Mouse (Mus musculus) thymus, postnatal 10 days (tissue): Measurements from ENCODE around the gene Bmpr2.

Experiments used
- DNase-seq, 2 experiments: peaks; one replicate each; pipeline ENCODE4 v3.0.0; 2021; ENCODE audit warnings: low spot score in 2 of 2

The Bmpr2 gene

DNA sequence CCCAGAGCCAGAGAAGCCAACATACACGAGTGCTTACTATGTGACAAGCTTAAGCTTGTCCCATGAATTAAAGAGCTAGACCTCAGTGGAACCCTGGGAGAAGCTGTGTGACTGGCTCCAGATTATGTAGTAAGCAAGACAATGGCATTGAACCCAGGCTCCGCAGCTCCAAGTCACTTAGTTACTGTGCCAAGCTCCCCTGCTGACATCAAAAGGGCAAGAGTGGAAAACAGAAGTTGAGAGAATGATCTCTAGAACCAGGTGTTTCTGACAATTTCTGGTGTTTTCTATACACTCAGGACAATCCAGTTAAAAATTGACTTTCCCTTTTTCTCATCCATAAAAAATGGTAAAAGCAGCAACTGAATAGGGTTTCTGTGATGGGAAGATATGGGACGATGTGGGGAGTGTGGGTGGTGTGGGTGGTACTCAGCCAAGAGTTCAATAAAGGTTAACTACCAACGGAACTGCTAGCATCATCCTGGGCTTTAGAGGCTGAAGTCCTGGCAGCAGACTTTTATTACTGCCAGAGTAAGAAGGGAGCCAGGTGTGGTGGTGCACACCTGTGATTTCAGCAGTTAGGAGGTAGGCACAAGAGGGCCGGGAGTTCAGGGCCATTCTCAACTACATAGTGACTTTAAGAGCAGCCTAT is 134.1 kb downstream of the Bmpr2 start:
- no peak for DNase-seq

DNA sequence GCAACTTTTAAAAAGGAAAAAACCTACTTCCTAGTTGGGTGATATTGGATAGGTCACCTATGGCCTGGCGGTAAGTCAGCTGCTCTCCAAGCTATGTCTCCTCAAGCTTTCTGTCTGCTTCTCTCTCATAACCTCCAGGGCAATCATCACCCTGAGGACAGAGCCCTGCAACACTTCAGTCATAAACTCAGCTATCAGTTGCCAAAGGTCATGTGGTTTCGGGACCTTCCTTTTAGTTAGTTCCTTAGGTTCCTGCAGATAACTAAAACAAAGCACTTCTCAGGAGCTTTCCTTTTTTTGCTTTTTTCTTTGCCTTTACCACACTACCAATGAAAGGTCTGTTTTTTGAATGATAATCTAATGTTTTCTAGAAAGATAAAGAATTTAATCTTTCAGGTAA is 136.5 kb downstream of the Bmpr2 start:
- no peak for DNase-seq

DNA sequence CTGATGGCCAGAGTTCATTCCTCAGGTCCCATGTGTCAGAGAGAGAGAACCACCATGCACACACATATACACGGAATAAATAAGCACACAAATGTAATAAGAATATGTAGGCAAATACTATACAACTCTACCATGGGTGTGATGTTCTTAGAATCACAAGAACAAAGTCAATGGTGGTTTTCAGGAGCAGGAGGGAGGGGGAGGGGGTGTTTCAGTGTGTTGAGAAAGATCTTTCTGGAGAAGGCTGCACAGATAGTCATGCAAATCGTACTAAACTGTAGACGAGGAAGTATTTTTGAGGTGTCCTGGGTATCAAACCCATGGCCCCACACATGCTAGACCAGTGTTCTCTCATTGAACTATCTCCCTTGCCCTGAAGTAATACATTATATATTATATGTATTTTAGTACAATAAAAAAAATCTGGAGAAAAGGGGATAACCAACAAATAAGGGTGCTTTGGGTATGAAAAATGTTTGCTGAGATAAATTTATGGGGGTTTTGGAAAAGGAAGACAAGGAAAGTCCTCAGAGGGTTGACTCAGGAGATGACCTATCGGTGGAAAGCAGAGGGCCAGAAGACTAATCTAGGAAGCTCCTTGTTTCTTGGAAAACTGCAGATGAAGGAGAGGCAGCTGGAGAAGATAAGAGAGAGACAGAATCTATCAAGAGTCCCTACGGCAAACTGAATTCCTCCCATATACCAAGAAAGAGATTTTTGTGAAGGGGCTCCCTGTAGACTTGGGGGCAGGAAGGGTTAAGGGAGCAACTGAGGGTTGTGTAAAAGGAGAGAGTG is 138.1 kb downstream of the Bmpr2 start:
- DNase-seq: no peak

DNA sequence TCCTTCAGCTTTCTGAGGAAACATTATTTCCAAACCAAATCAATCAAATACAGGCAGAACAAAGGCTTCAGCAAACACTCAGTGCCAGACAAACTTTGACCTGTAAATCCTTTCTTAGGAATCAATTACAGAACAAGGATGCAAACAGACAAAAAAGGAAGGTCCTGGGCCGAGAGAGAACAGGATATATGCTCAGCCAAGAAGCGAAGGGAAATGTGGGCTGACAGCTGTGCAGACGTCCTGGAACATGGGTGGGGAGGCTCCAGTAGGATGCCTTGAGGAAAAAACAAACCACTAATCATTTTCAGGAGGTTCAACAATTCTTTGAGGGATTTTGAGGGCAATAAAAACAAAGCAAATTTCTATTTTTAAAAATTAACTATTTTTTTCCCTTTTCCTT is 139.4 kb downstream of the Bmpr2 start:
- DNase-seq: no peak

DNA sequence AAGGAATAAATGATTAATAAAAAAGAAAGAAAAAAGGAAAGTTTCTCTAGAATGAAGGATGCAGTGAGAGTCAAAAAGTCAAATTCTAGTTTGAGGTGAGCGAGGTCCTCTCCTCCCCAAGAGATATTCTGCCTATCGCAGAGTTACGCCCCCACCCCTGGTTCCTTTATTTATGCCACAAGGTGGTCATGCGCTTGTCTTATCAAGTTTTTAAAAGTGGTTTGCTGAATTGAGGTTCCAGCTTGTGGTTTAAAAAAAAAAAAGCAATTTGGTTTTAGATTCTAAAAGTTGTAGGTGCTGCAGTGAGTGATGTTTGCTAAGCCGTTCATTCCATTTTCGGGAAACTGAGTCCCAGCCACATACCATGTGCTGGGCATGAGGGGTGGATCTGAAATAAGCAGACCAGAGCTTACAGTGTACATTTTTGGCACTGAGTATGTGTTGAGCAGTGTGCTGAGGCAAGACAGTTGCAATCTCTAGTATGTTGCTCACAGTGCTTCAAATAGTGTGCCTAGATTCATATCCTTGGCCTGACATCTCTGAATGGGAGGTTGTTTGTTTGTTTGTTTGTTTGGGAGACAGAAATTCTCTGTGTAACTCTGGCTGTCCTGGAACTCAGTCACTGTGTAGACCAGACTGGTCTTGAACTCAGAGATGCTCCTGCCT is 141.6 kb downstream of the Bmpr2 start:
- no peak for DNase-seq

DNA sequence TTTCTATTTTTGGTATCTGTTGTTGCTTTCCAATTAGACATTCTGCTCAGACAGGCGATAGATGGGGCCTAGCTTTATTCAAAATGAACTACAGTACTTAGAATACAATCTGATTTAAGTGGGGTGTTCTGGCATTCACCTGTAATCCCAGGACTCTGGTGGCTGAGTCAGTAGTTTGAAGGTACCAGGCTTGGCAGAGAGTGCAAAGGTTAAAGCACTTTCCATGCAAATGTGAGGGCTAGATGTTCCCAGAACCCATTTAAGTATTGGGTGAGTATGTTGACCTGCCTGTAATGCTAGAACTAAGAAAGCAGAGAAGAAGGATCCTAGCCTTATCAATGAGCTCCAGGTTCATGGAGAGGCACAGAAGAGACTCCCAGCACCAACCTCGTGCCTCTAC is 142.7 kb downstream of the Bmpr2 start:
- no peak for DNase-seq

DNA sequence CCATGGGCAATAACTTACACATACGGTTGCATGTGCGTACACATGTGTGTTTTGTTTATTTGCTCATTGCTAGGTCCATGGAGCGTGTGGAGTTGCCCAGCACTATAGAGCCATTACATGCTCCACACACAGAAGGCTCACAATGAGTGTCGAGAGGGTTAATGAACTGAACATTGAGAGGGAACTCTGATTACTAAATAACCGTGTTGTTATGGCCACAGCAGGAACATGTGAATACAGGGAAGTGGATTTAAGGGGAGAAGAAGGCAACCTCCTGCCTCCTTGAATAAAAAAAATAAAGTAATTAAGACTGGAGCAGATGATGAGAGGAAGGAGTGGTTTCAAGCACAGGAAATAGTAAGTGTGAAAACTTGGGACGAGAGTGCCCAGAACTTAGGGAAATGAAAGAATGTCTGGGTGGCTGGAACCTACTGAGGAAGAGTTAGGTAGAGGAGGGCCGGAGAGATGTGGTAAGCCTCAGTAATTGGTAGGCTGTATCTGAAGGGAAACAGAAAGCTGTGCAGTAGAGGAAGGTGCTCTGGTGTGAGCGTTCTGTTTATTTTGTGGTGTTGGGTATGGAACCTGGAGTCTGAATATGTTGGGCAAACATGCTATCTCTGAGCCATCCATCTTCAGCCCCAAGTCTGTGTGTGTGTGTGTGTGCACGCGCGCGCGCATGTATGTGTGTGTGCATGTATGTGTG is 143.8 kb downstream of the Bmpr2 start:
- DNase-seq: no peak

DNA sequence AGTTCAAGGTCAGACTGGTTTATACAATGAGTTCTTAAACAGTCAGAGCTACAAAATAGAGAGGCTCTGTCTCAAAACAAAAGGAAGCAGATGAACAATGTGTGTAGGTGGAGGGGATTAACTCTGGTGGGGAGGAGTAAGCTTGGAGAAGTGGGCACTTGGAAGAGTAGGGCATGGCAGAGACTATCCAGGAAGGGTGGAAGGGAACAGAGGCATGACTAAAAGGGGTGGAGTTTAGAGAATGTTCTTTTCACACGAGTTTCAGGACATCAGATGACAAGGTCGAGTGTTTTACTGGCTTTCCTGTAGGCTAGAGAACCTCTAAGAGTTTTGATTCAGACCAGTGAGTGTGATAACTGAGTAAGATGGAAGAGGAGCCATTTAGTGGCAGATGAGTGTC is 144.5 kb downstream of the Bmpr2 start:
- DNase-seq: no peak

DNA sequence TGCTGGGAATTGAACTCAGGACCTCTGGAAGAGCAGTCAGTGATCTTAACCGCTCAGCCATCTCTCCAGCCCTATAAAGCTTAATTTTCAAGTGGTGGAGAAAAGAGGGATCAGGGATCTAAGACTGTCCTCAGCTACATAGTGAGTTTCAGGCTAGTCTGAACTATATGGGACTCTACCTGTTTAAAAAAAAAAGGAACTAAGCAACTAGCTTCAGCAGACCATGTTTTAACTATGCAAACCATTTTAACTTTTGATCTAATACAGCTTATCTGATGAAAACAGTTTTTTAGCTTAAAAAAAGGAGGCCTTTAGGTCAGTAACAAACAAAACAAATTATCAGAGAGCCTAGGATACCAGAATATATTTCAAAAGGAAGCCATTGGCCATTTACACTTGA is 147.7 kb downstream of the Bmpr2 start:
- DNase-seq: no peak

DNA sequence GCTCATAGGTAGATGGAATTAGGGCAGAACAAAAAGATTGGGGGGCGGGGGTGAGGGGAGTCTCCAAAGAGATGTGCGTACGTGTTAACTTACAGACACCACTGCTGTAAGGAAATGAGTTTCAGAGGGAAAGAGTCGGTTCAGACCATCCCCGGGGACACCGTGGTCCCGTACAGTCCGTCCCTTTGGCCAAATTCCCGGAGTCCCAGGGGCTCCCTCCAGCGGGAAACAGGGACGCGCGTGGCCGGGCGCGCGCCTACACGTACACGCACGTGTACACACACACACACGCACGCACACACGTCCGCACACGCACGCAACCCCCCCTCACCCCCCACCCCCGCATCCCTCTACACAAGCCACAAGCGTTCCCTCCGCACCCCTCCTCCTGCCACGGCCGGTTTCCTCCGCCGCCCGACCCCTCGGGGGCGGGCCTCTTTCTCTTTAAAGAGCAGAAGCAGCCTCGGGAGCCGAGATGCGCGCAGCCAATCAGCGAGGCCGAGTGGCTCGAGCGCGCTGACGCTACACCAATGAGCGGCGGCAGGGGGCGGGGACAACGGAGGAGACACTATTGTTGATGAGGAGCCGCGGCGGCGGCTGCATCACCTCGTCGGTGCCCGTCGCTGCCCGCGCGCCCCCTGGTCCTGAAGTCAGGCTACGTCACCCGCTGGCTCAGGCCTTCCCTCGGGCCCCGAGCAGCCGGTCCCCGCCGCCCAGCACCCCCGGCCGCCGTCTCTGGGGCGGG is 149.4 kb downstream of the Bmpr2 start, which contains the start of gene Fam117b:
Gene Fam117b, plus strand, starts transcription at position 594 of the 745 bp plus-strand sequence.
- peak; percentile 97 to 99 for DNase-seq

DNA sequence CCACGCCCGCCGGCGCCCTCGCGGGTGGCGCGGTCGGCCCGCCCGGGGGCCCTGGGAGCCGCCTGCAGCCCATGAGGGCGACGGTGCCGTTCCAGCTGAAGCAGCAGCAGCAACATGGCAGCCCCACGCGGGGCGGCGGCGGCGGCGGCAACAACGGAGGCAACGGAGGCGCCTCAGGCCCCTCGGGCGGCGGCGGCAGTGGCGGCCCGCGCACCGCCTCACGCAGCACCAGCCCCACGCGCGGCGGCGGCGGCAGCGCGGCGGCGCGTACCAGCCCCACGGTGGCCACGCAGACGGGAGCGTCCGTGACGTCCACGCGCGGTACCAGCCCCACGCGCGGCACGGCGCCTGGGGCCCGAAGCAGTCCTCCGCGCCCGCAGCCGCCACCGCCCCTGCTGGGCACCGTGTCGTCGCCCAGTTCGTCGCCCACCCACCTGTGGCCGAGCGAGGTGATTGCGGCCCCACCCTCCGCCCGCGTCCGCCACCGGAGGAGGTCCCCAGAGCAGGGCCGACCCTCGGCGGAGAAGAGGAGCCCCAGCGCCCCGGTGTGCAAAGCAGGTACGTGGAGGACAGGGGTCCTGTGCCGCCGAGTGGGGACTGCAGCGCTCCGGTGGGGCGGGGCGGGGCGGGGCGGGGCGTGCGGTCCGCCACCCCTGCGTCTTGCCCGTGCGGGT is 150.1 kb downstream of the Bmpr2 start:
- DNase-seq: peak; percentile 44 to 51

DNA sequence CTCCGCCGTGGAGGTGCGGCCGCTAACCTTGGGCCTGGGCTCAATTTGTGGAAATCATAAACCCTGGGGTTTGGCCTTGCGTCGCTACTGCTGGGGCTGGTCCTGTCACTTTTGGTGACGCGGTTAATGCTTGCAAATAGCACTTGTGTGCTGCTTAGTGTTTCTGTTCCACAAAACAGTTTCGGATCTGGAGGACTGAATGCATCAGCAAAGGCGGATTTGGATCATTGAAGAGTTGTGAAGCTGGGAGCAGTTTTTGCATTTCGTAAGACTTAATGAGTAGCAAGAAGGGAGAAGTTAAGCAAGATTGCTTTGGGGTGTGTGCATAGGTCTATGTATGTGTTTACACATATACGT is 150.6 kb downstream of the Bmpr2 start:
- no peak for DNase-seq

DNA sequence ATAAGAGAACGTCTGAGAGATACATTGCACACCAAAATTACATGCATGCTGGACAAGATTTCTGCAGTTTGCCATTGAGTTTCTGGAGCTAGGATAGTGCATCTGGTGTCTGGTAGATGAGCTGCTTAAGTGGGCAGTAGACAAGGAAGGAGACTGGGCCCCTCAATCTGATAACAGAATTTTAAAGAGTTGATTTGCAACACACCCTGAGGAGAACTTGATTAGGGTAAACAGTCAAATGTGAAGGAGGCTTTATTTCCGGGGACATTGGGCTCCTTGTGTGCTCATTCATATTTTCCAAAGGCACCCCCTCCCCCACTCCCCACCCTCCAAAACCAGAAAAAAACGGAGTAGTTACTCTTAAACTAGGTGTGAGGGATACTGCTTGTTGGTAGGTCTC is 151.6 kb downstream of the Bmpr2 start:
- DNase-seq: no peak

DNA sequence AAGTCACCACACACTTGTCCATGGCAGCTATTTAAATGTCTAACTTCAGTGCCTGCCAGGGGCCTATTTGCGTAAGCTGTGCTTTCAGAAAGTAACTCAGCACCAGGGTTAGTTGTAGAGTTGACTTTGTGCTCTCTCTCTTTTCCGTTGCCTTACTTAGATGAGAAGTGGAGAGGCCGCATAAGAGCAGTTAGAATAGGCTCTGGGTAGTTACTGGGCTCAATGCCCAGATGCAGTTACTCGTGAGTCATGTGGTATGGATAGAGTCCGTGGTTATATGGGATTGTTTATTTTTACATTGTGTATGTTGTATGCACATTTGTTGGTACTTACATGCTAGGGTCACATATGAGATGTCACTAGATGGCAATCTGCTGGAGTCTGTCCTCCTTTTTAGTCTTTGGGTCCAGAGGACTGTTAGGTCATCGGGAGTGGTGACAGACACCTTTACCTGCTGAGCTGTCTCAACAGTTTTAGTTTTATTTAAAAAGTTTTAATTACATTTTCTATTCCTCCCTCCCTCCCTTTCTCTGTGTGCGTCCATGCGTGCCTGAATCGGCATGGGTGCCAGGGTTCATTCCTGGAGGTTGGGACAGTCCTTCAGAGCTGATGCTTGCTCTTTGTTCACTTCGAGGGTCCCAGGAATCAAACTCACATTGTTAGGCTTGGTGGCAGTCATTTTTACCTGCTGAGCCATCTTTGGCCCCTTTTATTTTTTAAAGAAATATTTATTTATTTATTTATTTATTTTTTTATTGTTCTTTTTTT is 152.8 kb downstream of the Bmpr2 start:
- DNase-seq: no peak

DNA sequence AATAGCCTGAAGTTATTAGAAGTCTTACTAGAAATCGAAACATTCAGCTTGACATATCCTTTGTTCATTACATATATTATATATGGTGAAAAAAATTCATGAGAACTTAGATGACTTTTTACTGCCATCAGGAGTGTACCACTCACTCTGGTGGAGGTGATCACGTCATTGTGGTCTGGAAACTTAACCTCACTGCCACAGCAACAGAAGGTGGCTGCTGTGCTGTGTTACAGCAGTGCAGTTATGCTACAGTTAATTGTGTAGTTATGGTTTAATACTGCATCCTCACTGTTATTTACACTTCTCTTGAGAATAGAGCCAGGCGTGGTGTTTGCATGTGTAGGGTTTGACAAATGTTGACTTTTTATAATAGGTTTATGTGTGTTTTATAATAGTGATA is 154.2 kb downstream of the Bmpr2 start:
- peak in 1 of 2 experiments; percentile 13 for DNase-seq

DNA sequence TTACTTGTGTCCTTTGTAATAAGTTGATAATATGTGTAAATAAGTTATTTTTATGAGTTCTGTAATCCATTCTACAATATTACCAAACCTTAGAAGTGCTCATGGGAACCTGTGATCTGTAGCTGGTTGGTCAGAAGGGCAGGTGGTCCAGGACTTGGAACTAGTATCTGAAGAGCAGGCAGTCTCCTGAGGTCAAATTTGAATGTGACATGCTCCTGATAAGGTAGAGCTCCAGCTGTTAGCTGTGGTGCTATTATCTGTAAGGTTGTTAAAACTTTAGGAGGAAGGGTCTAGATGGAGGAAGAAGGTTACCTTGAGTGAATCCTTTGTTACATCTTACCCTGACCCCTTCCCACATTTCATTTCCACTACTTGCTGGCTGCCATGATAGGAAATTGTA is 154.9 kb downstream of the Bmpr2 start:
- DNase-seq: no peak

DNA sequence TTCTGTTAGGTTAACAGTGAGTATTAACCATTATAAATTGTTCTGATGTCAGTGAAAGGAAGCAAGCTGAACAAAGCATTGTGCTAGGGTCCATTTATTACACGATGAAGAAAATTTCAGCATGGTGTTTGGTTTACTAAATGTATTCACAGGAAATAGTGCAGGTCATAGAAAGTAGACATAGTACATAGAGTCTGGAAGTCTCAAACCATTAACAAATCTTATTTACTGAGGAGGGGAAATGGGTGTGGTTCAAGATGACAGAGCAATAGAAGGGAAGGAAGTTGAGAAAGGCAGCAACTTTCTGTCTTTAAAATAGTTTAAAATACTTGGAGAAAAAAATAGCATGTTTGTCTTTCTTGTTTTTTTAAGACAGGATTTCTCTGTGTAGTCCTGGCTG is 160.0 kb downstream of the Bmpr2 start:
- no peak for DNase-seq

DNA sequence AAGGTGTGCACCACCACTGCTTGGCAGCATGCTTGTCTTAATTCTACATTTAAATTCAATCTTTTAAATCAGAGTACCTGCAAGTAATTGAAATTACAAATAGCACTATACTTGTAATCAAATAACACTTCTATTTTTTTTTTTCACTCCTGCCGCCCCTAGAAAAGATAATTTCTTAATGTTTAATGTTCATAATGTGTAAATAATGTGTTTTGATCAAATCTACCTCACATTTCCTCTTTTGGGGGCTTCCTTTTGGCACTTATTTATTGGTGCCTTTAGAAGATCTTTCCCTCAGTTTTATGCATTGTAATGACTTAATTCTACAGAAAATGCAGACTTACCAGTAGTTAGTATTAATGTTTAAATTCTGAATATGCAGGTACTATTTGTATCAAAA is 160.5 kb downstream of the Bmpr2 start:
- DNase-seq: no peak

DNA sequence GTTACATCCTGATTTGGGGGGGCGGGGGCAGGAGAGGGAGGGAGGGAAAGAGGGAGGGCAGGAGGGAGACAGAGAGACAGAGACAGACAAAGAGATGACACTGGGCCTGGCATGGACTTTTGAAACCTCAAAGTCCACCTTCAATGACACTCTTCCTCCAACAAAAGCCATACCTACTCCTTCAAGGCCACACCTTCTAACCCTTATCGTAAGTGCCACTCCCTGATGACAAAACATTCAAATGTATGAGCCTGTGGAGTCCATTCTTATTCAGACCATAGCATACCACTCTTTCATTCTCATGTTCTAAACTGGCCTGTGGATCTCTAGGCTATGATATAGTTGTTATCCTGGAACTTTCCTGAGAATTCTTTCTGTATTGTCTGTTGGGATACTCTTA is 161.2 kb downstream of the Bmpr2 start:
- DNase-seq: no peak

DNA sequence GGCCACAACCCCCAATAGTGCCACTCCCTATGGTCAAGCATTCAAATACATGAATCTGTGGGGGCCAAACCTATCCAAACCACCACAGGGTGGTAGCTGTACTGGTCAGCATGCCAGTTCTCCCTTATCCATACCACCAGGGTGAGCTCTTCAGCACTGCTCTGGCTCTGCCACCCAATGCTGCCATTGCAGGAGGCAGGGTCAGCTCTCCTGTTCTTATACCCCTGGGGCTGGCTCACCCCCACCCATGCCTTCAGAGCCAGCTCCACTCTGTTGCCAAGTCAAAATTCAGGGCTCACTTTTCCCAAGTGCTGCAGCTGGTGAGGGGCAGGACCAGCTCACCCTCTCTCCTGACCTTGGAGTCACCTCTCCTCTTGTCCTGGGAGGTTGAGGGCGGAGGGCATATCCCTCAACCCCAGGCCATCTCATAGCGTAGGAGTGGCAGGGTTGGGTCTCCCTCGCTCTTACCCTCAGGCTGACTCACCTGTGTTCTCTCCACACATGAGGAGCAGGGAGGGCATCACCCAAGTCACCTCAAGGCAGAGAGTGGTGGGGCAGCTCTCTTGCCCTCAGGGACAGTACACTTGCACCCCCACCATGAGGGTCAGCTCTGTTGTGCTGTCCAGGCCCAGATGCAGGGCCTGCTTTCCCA is 162.9 kb downstream of the Bmpr2 start:
- no peak for DNase-seq
